Mouse (Mus musculus) erythroblast, adult 5-6 weeks (primary cell): ENCODE measurements around the gene Olfr591. TPM values are rescaled to one million over a fixed set of nuclear protein-coding genes. Genes with fewer than 3 reads are reported as not detected.
"Not testable (repeated sequence)": the region's sequence is repeated elsewhere in the genome, so short reads cannot be mapped to it uniquely, and the experiment has no call there.

Source experiments
- ATAC-seq: replicated peaks from 2 replicates; pipeline ENCODE4 v1.8.0; 2016; ENCODE audit warnings: moderate number of reproducible peaks, mild to moderate bottlenecking, moderate TSS enrichment, inconsistent platforms; ENCODE audit not compliant: poor library complexity, low FRiP score, severe bottlenecking
- total RNA-seq, 2 experiments: library from RNA; stranded (forward) in 1 of 2; stranded (reverse) in 1 of 2; fragments of 150-400 nt in 1 of 2; fragments of 200-764, 138-1000 nt in 1 of 2; gene quantifications; 2 replicates each; pipeline versions ENCODE4 v1.2.3 to v1.2.4; 2015 to 2017; ENCODE audit warnings: low replicate concordance in 2 of 2

The Olfr591 gene
- not detected in 2 replicates for total RNA-seq (2015; ENCODE audit: low replicate concordance)
- not detected in 2 replicates for total RNA-seq (2017; ENCODE audit: low replicate concordance)

GRCm38 (mm10) chr7:103178240-103178639, at the start of gene Olfr591:
Olfr591 (minus strand) TSS chr7:103178340.
- ATAC-seq, result no peak

GRCm38 (mm10) chr7:103216696-103217095, 38.6 kb upstream of the Olfr591 start, which contains the start of gene Olfr594:
Olfr594 (plus strand) TSS chr7:103216996.
- no peak for ATAC-seq

DNA sequence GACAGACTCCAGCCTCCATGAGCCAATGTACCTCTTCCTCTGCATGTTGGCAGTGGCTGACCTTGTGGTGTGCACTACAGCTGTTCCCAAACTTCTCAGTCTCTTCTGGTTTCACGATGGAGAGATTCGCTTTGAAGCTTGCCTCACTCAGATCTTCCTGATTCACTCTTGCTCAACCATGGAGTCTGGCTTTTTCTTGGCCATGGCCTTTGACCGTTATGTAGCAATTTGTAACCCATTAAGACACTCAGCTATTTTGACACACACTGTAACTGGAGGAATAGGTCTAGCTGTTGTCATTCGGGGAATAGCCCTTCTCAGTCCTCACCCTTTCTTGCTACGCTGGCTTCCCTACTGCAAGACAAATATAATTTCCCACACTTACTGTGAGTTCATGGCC, 33.9 kb upstream of the Olfr591 start:
- ATAC-seq, result not testable (repeated sequence)

GRCm38 (mm10) chr7:103211562-103211961, 33.4 kb upstream of the Olfr591 start, which contains the start of gene Olfr593:
Olfr593 (plus strand) TSS chr7:103211862.
- ATAC-seq, result no peak

- not testable (repeated sequence) for ATAC-seq
Measured at GRCm38 (mm10) chr7:103184503-103184902, 6.4 kb upstream of the Olfr591 start, which contains the start of gene Olfr592. Olfr592 (plus strand) TSS chr7:103184803.

- no peak for ATAC-seq
Measured at GRCm38 (mm10) chr7:103169697-103170096, 8.4 kb downstream of the Olfr591 start.

GRCm38 (mm10) chr7:103156256-103156655, 21.9 kb downstream of the Olfr591 start, which contains the start of gene Olfr589:
Olfr589 (minus strand) TSS chr7:103156356.
- no peak for ATAC-seq

DNA sequence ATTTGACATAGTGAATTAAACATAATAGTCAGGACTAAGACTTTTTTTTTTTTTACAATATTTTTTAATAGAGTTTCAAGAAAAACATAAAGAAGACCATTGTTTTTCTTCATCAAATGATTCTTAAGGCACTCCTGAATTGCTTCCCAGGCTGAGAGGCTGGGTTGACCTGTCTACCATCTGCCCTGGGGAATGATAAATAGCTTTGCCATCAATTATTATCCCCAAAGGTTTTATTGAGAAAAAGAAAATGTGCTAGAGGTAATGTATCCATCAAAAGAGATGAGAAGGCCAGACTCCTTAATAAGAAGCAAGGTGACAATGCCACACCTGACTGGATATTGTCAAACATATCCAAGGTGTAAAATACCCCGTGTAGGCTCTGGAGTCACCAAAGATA, 37.6 kb downstream of the Olfr591 start, which contains the start of gene Olfr588-ps1:
Gene Olfr588-ps1 (plus strand): TSS at position 301 of the 400 bp plus-strand sequence.
- ATAC-seq, result no peak

DNA sequence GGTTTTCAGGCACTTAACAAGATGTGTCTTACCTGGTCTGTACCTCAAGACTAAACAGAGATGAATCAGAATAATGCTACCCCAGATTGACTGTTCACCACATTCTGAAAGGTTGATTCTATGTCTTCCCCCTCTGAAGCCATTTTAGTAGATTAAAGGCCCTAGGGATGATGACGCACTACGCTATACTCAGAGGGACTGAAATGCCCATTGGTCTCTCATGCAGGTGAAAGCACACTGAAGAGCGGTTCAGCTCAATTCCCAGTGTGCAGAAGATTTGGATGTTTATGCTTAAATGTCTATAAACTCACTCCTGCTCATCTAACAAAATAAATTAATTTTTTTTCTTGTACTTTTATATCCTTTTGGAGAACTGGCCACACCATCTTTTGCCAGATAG, 52.6 kb downstream of the Olfr591 start, which contains the start of gene Olfr586:
Gene Olfr586 (minus strand): TSS at position 101 of the 400 bp plus-strand sequence.
- no peak for ATAC-seq

DNA sequence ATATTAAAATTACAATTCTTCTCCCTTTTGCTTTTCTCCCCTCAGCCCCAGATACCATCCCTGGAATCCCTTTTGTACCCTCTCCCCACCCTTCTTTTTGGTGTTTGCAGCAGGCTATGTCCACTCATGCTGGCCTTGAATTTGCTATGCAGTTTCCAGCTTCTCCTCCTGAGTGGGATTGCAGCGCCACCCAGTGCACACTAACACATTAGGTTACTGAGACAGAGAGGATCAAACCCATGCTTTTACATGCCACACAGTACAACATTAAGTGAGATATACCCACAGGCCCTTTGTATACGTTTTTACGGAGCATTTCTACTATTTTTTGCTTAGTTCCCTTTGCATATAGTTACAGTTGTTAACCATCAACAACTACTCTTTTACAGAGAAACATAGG, 58.7 kb downstream of the Olfr591 start:
- ATAC-seq, result no peak

Other genes with a start within 250 kb of the Olfr591 start
- gene Olfr573-ps1, start 235.8 kb downstream of the Olfr591 start, total RNA-seq (2015; ENCODE audit: low replicate concordance), result not detected in 2 replicates
- not detected in 2 replicates for gene Olfr573-ps1, start 235.8 kb downstream of the Olfr591 start, total RNA-seq (2017; ENCODE audit: low replicate concordance)
- not detected in 2 replicates for gene Olfr574, start 229.9 kb downstream of the Olfr591 start, total RNA-seq (2015; ENCODE audit: low replicate concordance)
- gene Olfr574, start 229.9 kb downstream of the Olfr591 start, total RNA-seq (2017; ENCODE audit: low replicate concordance), result not detected in 2 replicates
- gene Olfr575, start 219.6 kb downstream of the Olfr591 start, total RNA-seq (2015; ENCODE audit: low replicate concordance), result not detected in 2 replicates
- gene Olfr575, start 219.6 kb downstream of the Olfr591 start, total RNA-seq (2017; ENCODE audit: low replicate concordance), result not detected in 2 replicates
- not detected in 2 replicates for gene Olfr576, start 215.7 kb downstream of the Olfr591 start, total RNA-seq (2015; ENCODE audit: low replicate concordance)
- gene Olfr576, start 215.7 kb downstream of the Olfr591 start, total RNA-seq (2017; ENCODE audit: low replicate concordance), result 0.43 TPM in 1 of 2 replicates, not detected in the other
- not detected in 2 replicates for gene Olfr577, start 202.4 kb downstream of the Olfr591 start, total RNA-seq (2015; ENCODE audit: low replicate concordance)
- not detected in 2 replicates for gene Olfr577, start 202.4 kb downstream of the Olfr591 start, total RNA-seq (2017; ENCODE audit: low replicate concordance)
- gene Olfr578, start 189.0 kb downstream of the Olfr591 start, total RNA-seq (2015; ENCODE audit: low replicate concordance), result not detected in 2 replicates
- not detected in 2 replicates for gene Olfr578, start 189.0 kb downstream of the Olfr591 start, total RNA-seq (2017; ENCODE audit: low replicate concordance)
- not detected in 2 replicates for gene Olfr582, start 140.3 kb downstream of the Olfr591 start, total RNA-seq (2015; ENCODE audit: low replicate concordance)
- not detected in 2 replicates for gene Olfr582, start 140.3 kb downstream of the Olfr591 start, total RNA-seq (2017; ENCODE audit: low replicate concordance)
- gene Olfr583, start 127.0 kb downstream of the Olfr591 start, total RNA-seq (2015; ENCODE audit: low replicate concordance), result not detected in 2 replicates
- gene Olfr583, start 127.0 kb downstream of the Olfr591 start, total RNA-seq (2017; ENCODE audit: low replicate concordance), result not detected in 2 replicates
- gene Olfr584, start 96.5 kb downstream of the Olfr591 start, total RNA-seq (2015; ENCODE audit: low replicate concordance), result not detected in 2 replicates
- not detected in 2 replicates for gene Olfr584, start 96.5 kb downstream of the Olfr591 start, total RNA-seq (2017; ENCODE audit: low replicate concordance)
- not detected in 2 replicates for gene Olfr585, start 80.6 kb downstream of the Olfr591 start, total RNA-seq (2015; ENCODE audit: low replicate concordance)
- gene Olfr585, start 80.6 kb downstream of the Olfr591 start, total RNA-seq (2017; ENCODE audit: low replicate concordance), result 2.2 TPM in 1 of 2 replicates, not detected in the other
- gene Olfr586, start 52.7 kb downstream of the Olfr591 start, total RNA-seq (2015; ENCODE audit: low replicate concordance), result not detected in 2 replicates
- 0.17 TPM in 1 of 2 replicates, not detected in the other for gene Olfr586, start 52.7 kb downstream of the Olfr591 start, total RNA-seq (2017; ENCODE audit: low replicate concordance)
- not detected in 2 replicates for gene Olfr588-ps1, start 37.5 kb downstream of the Olfr591 start, total RNA-seq (2015; ENCODE audit: low replicate concordance)
- gene Olfr588-ps1, start 37.5 kb downstream of the Olfr591 start, total RNA-seq (2017; ENCODE audit: low replicate concordance), result not detected in 2 replicates
- not detected in 2 replicates for gene Olfr589, start 22.0 kb downstream of the Olfr591 start, total RNA-seq (2015; ENCODE audit: low replicate concordance)
- gene Olfr589, start 22.0 kb downstream of the Olfr591 start, total RNA-seq (2017; ENCODE audit: low replicate concordance), result not detected in 2 replicates
- gene Olfr592, start 6.5 kb upstream of the Olfr591 start, total RNA-seq (2015; ENCODE audit: low replicate concordance), result not detected in 2 replicates
- gene Olfr592, start 6.5 kb upstream of the Olfr591 start, total RNA-seq (2017; ENCODE audit: low replicate concordance), result 0.70 TPM in 1 of 2 replicates, not detected in the other
- gene Olfr593, start 33.5 kb upstream of the Olfr591 start, total RNA-seq (2015; ENCODE audit: low replicate concordance), result not detected in 2 replicates
- not detected in 2 replicates for gene Olfr593, start 33.5 kb upstream of the Olfr591 start, total RNA-seq (2017; ENCODE audit: low replicate concordance)
- not detected in 2 replicates for gene Olfr594, start 38.7 kb upstream of the Olfr591 start, total RNA-seq (2015; ENCODE audit: low replicate concordance)
- not detected in 2 replicates for gene Olfr594, start 38.7 kb upstream of the Olfr591 start, total RNA-seq (2017; ENCODE audit: low replicate concordance)
- not detected in 2 replicates for gene Usp17ld, start 74.2 kb upstream of the Olfr591 start, total RNA-seq (2015; ENCODE audit: low replicate concordance)
- gene Usp17ld, start 74.2 kb upstream of the Olfr591 start, total RNA-seq (2017; ENCODE audit: low replicate concordance), result not detected in 2 replicates
- not detected in 2 replicates for gene Olfr596, start 127.3 kb upstream of the Olfr591 start, total RNA-seq (2015; ENCODE audit: low replicate concordance)
- not detected in 2 replicates for gene Olfr596, start 127.3 kb upstream of the Olfr591 start, total RNA-seq (2017; ENCODE audit: low replicate concordance)
- not detected in 2 replicates for gene Olfr597, start 138.0 kb upstream of the Olfr591 start, total RNA-seq (2015; ENCODE audit: low replicate concordance)
- gene Olfr597, start 138.0 kb upstream of the Olfr591 start, total RNA-seq (2017; ENCODE audit: low replicate concordance), result not detected in 2 replicates
- not detected in 2 replicates for gene Olfr598, start 145.2 kb upstream of the Olfr591 start, total RNA-seq (2015; ENCODE audit: low replicate concordance)
- gene Olfr598, start 145.2 kb upstream of the Olfr591 start, total RNA-seq (2017; ENCODE audit: low replicate concordance), result not detected in 2 replicates
- not detected in 2 replicates for gene Olfr599, start 157.6 kb upstream of the Olfr591 start, total RNA-seq (2015; ENCODE audit: low replicate concordance)
- not detected in 2 replicates for gene Olfr599, start 157.6 kb upstream of the Olfr591 start, total RNA-seq (2017; ENCODE audit: low replicate concordance)
- gene Olfr600, start 171.3 kb upstream of the Olfr591 start, total RNA-seq (2015; ENCODE audit: low replicate concordance), result not detected in 2 replicates
- not detected in 2 replicates for gene Olfr600, start 171.3 kb upstream of the Olfr591 start, total RNA-seq (2017; ENCODE audit: low replicate concordance)
- not detected in 2 replicates for gene Olfr601, start 184.3 kb upstream of the Olfr591 start, total RNA-seq (2015; ENCODE audit: low replicate concordance)
- not detected in 2 replicates for gene Olfr601, start 184.3 kb upstream of the Olfr591 start, total RNA-seq (2017; ENCODE audit: low replicate concordance)
- not detected in 2 replicates for gene Olfr603, start 207.8 kb upstream of the Olfr591 start, total RNA-seq (2015; ENCODE audit: low replicate concordance)
- gene Olfr603, start 207.8 kb upstream of the Olfr591 start, total RNA-seq (2017; ENCODE audit: low replicate concordance), result not detected in 2 replicates
- not detected in 2 replicates for gene Usp17lc, start 236.7 kb upstream of the Olfr591 start, total RNA-seq (2015; ENCODE audit: low replicate concordance)
- not detected in 2 replicates for gene Usp17lc, start 236.7 kb upstream of the Olfr591 start, total RNA-seq (2017; ENCODE audit: low replicate concordance)